Mouse (Mus musculus) heart, postnatal 0 days (tissue): Measurements from ENCODE around the gene Gm11444. TPM values are rescaled to one million over a fixed set of nuclear protein-coding genes. Genes with fewer than 3 reads are reported as not detected.
A peak's percentile ranks its signal among the peaks of the same experiment; 100 is the strongest.

Experiments
- ATAC-seq: fragments of 200-750 bp; cut with Nextera tagmentation; 2 replicates; pipeline ENCODE4 v1.8.0; 2017; ENCODE audit warnings: low read depth, moderate number of reproducible peaks, moderate library complexity; ENCODE audit not compliant: insufficient read depth
- DNase-seq: peaks from one replicate; pipeline ENCODE4 v3.0.0-alpha.2; 2016; ENCODE audit warnings: low spot score
- H3K27ac ChIP-seq: fragments of 300-500 bp; sonication (generic); 2 replicates; pipeline ENCODE4 v1.5.1; 2014; ENCODE audit warnings: low read depth, mild to moderate bottlenecking
- H3K27me3 ChIP-seq: fragments of 300-500 bp; sonication (generic); 2 replicates; pipeline ENCODE4 v1.6.1; 2014; ENCODE audit warnings: low read length, mixed read lengths; ENCODE audit not compliant: control insufficient read depth, insufficient read depth
- H3K36me3 ChIP-seq: fragments of 300-500 bp; sonication (generic); replicated peaks from 2 replicates; pipeline ENCODE4 v1.6.1; 2014; ENCODE audit warnings: low read length, mixed read lengths; ENCODE audit not compliant: control insufficient read depth, insufficient read depth
- H3K4me1 ChIP-seq: fragments of 300-500 bp; sonication (generic); 2 replicates; pipeline ENCODE4 v1.6.1; 2014; ENCODE audit warnings: antibody characterized with exemption; ENCODE audit not compliant: control insufficient read depth, insufficient read depth
- H3K4me2 ChIP-seq: fragments of 300-500 bp; sonication (generic); 2 replicates; pipeline ENCODE4 v1.6.1; 2014; ENCODE audit warnings: low read depth, mild to moderate bottlenecking, low read length, moderate library complexity
- H3K4me3 ChIP-seq: fragments of 300-500 bp; sonication (generic); 2 replicates; pipeline ENCODE4 v1.5.1; 2014; ENCODE audit warnings: low read depth, low read length
- H3K9ac ChIP-seq: fragments of 300-500 bp; sonication (generic); replicated peaks from 2 replicates; pipeline ENCODE4 v1.6.1; 2014; ENCODE audit warnings: low read depth, low read length, mixed read lengths
- H3K9me3 ChIP-seq: fragments of 300-500 bp; sonication (generic); replicated peaks from 2 replicates; pipeline ENCODE4 v1.6.1; 2016; ENCODE audit warnings: low read length; ENCODE audit not compliant: control insufficient read depth
- CTCF ChIP-seq: IDR thresholded peaks from 2 replicates; pipeline ENCODE4 v1.5.1; 2016; ENCODE audit warnings: antibody characterized with exemption, control low read depth, low read depth
- EP300 ChIP-seq: IDR thresholded peaks from 2 replicates; pipeline ENCODE4 v1.6.1; 2016; ENCODE audit warnings: antibody characterized with exemption, low read depth
- WGBS: fragments of 180-500 bp; shearing (Covaris S2); extraction: QIAGEN DNeasy Blood & Tissue Kit; methylation state at CpG from one replicate; pipeline ENCODE4 v1.1.7; 2014; 5-methylcytosine and 5-hydroxymethylcytosine counted together
- polyA plus RNA-seq: library from polyadenylated mRNA; unstranded; fragments of >200 nt; fragmentation: Nextera tagmentation; extraction: Ambion mirVana; gene quantifications from 2 replicates; pipeline ENCODE4 v1.2.1, GENCODE M21; 2015
- total RNA-seq: library from RNA; depleted of rRNA; stranded (reverse); fragments of >200 nt; gene quantifications from 2 replicates; pipeline ENCODE4 v1.2.3, GENCODE M21; 2014; ENCODE audit warnings: low replicate concordance

The Gm11444 gene
- total and polyA plus RNA-seq, 2 experiments from 2014 or later: not detected

GRCm38 (mm10) chr11:85840803-85841145, 9.4 kb downstream of the Gm11444 start:
- 25% methylated on average over 21 of the region's 21 CpGs for whole genome bisulfite sequencing
- Histone ChIP-seq H3K27ac (no peak overlapping the region), H3K9ac (no peak overlapping the region), H3K4me2 (0 out of 2 replicates have a peak overlapping the region, but pooled peaks have one; percentile 12), H3K4me3 (peak overlapping the region; percentile 13; the same call in 1 of the 2 replicates), H3K27me3 (peaks cover 80% of the 10 kb centered on the region), H3K36me3 (no peaks in the 10 kb centered on the region), H3K4me1 (peaks cover 12% of the 10 kb centered on the region; the same call in 1 of the 2 replicates), H3K9me3 (no peaks in the 10 kb centered on the region)
- no peak for ATAC-seq
- TF ChIP-seq EP300 (no peak), CTCF (no peak)
- DNase-seq: peak; percentile 3

GRCm38 (mm10) chr11:85840031-85840802, 9.9 kb downstream of the Gm11444 start:
- TF ChIP-seq CTCF (no peak), EP300 (no peak)
- H3K36me3 ChIP-seq: no peaks in the 10 kb centered on the region
- H3K4me1 ChIP-seq: peaks cover 12% of the 10 kb centered on the region; the same call in 1 of the 2 replicates
- no peak for ATAC-seq
- peaks cover 80% of the 10 kb centered on the region for H3K27me3 ChIP-seq
- 0 out of 2 replicates have a peak overlapping the region, but pooled peaks have one; percentile 12 for H3K4me2 ChIP-seq
- no peak overlapping the region for H3K27ac ChIP-seq
- H3K4me3 ChIP-seq: peak overlapping the region; percentile 13; the same call in 1 of the 2 replicates
- 39% methylated on average over 27 of the region's 27 CpGs for WGBS
- DNase-seq: peak; percentile 8
- H3K9ac ChIP-seq: no peak overlapping the region
- H3K9me3 ChIP-seq: no peaks in the 10 kb centered on the region

- Histone ChIP-seq H3K9me3 (no peaks in the 10 kb centered on the region), H3K36me3 (no peaks in the 10 kb centered on the region), H3K4me1 (peaks cover 12% of the 10 kb centered on the region; the same call in 1 of the 2 replicates), H3K27ac (no peak overlapping the region), H3K4me2 (0 out of 2 replicates have a peak overlapping the region, but pooled peaks have one; percentile 2), H3K9ac (no peak overlapping the region), H3K4me3 (no peak overlapping the region), H3K27me3 (peaks cover 83% of the 10 kb centered on the region)
- ATAC-seq: no peak
- no peak for TF ChIP-seq CTCF
- no peak for TF ChIP-seq EP300
- DNase-seq: no peak
- 56% methylated on average over 7 of the region's 7 CpGs for WGBS
These were observed 10.7 kb downstream of the Gm11444 start for GRCm38 (mm10) chr11:85839258-85840030.

GRCm38 (mm10) chr11:85838424-85839257, 11.5 kb downstream of the Gm11444 start:
- 34% methylated on average over 20 of the region's 20 CpGs for WGBS
- ATAC-seq (no peak), DNase-seq (no peak)
- Histone ChIP-seq H3K4me3 (peak overlapping the region; percentile 46), H3K27me3 (peaks cover 91% of the 10 kb centered on the region), H3K27ac (no peak overlapping the region), H3K36me3 (no peaks in the 10 kb centered on the region), H3K4me2 (peak overlapping the region; percentile 60), H3K4me1 (peaks cover 12% of the 10 kb centered on the region; the same call in 1 of the 2 replicates), H3K9me3 (no peaks in the 10 kb centered on the region), H3K9ac (peak overlapping the region; percentile 14; the same call in 1 of the 2 replicates)
- TF ChIP-seq CTCF (no peak), EP300 (no peak)
